Mouse (Mus musculus) heart, embryonic 13.5 days (tissue): ENCODE measurements around the gene Nyap1. TPM values are rescaled to one million over a fixed set of nuclear protein-coding genes. Genes with fewer than 3 reads are reported as not detected.

Experiments
- ATAC-seq: fragments of 200-750 bp; cut with Nextera tagmentation; 2 replicates; pipeline ENCODE4 v1.8.0; 2017; ENCODE audit warnings: moderate TSS enrichment; ENCODE audit not compliant: insufficient number of reproducible peaks, low FRiP score, low TSS enrichment; ENCODE audit errors: extremely low read depth
- H3K27ac ChIP-seq: fragments of 300-500 bp; sonication (generic); replicated peaks from 2 replicates; pipeline ENCODE4 v1.5.1; 2015; ENCODE audit warnings: moderate library complexity, mild to moderate bottlenecking, inconsistent platforms
- H3K27me3 ChIP-seq: fragments of 300-500 bp; sonication (generic); replicated peaks from 2 replicates; pipeline ENCODE4 v1.6.1; 2015; ENCODE audit warnings: mild to moderate bottlenecking, inconsistent platforms
- H3K36me3 ChIP-seq: fragments of 300-500 bp; sonication (generic); 2 replicates; pipeline ENCODE4 v1.6.1; 2015; ENCODE audit warnings: mild to moderate bottlenecking, inconsistent platforms
- H3K4me1 ChIP-seq: fragments of 300-500 bp; sonication (generic); 2 replicates; pipeline ENCODE4 v1.6.1; 2015; ENCODE audit warnings: inconsistent platforms
- H3K4me2 ChIP-seq: fragments of 300-500 bp; sonication (generic); 2 replicates; pipeline ENCODE4 v1.6.1; 2015; ENCODE audit warnings: inconsistent platforms, mild to moderate bottlenecking, moderate library complexity
- H3K4me3 ChIP-seq: fragments of 300-500 bp; sonication (generic); 2 replicates; pipeline ENCODE4 v1.5.1; 2015; ENCODE audit warnings: moderate library complexity, mild to moderate bottlenecking, inconsistent platforms
- H3K9ac ChIP-seq: fragments of 300-500 bp; sonication (generic); 2 replicates; pipeline ENCODE4 v1.6.1; 2015; ENCODE audit warnings: inconsistent platforms, mild to moderate bottlenecking, moderate library complexity
- H3K9me3 ChIP-seq: fragments of 300-500 bp; sonication (generic); 2 replicates; pipeline ENCODE4 v1.6.1; 2016; ENCODE audit warnings: inconsistent platforms
- WGBS: fragments of 180-500 bp; shearing (Covaris S2); methylation state at CpG from one replicate; pipeline ENCODE4 v1.1.7; 2015; ENCODE audit warnings: mixed read lengths; 5-methylcytosine and 5-hydroxymethylcytosine counted together
- polyA plus RNA-seq: library from polyadenylated mRNA; unstranded; fragments of >200 nt; fragmentation: Nextera tagmentation; extraction: Ambion mirVana; gene quantifications from 2 replicates; pipeline ENCODE4 v1.2.1, GENCODE M21; 2015

The Nyap1 gene
- polyA plus RNA-seq, 1 experiment from 2014 or later, result 1.5 TPM

GRCm38 (mm10) chr5:137764609-137765340 lies 23.4 kb upstream of the Nyap1 start:
- Histone ChIP-seq H3K4me3 (no peak overlapping the region), H3K4me2 (no peak overlapping the region), H3K4me1 (peaks cover 3% of the 10 kb centered on the region), H3K27ac (no peak overlapping the region), H3K36me3 (peaks cover 12% of the 10 kb centered on the region), H3K9me3 (no peaks in the 10 kb centered on the region), H3K27me3 (no peaks in the 10 kb centered on the region), H3K9ac (no peak overlapping the region)
- no peak for ATAC-seq
- 60% methylated on average over 9 of the region's 9 CpGs for WGBS

DNA sequence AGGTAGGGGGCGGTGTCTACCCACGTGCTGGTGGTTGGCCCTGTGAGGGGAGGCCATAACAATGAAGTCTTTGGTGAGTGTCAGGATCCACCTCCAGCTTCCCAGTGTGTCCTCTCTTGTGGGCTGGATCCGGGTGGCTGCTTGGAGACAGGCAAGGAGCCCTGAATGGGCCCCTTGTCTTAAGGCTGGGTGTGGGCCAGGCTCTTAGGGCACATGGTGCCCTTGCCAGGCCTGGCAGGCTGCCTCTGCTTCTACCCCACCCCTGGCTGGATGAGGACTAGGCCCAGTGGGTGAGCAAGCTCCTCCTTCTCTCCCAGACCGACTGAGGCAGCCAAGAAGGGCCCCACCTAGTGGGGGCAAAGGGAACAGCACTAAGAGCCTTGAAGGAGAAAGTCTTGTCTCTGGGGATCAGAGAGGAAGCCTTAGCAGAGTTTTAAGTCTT lies 18.6 kb upstream of the Nyap1 start:
- Histone ChIP-seq H3K9ac (peak overlapping the region; percentile 54), H3K4me2 (no peak overlapping the region), H3K36me3 (peaks cover 55% of the 10 kb centered on the region), H3K4me3 (no peak overlapping the region), H3K27ac (no peak overlapping the region), H3K9me3 (no peaks in the 10 kb centered on the region), H3K27me3 (no peaks in the 10 kb centered on the region), H3K4me1 (peaks cover 37% of the 10 kb centered on the region)
- ATAC-seq, result peak; percentile 26; the same call in 1 of the 2 replicates
- WGBS, result 36% methylated on average over 4 of the region's 4 CpGs

GRCm38 (mm10) chr5:137758921-137759534 lies 17.6 kb upstream of the Nyap1 start:
- Histone ChIP-seq H3K27me3 (no peaks in the 10 kb centered on the region), H3K4me3 (no peak overlapping the region), H3K4me2 (no peak overlapping the region), H3K27ac (no peak overlapping the region), H3K9me3 (no peaks in the 10 kb centered on the region), H3K9ac (no peak overlapping the region), H3K36me3 (peaks cover 61% of the 10 kb centered on the region), H3K4me1 (peaks cover 37% of the 10 kb centered on the region)
- no peak for ATAC-seq
- 88% methylated on average over 19 of the region's 19 CpGs for WGBS

DNA sequence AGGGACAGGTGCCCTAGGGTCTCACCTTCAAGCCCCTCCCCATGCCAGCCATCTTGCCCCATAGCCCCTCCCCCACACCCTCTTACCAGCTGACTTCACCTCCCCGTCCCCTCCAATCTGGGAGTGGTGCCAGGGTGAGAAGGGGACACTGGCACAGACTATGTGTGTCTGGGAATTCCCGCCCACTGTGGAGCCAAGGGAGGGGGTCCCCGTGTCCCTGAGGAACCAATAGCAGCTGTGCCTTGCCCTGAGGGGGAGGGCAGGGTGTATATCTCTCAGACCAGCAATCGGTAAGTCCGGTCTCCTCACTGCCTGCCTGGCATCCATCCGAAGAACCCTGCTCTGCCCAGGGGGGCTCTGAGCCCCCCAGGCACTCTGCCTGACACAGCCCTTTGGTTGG lies 16.5 kb upstream of the Nyap1 start:
- H3K27me3 ChIP-seq, result no peaks in the 10 kb centered on the region
- peaks cover 47% of the 10 kb centered on the region for H3K4me1 ChIP-seq
- peak overlapping the region; percentile 48; the same call in 1 of the 2 replicates for H3K9ac ChIP-seq
- 0 out of 2 replicates have a peak, but pooled peaks have one; percentile 26 for ATAC-seq
- H3K36me3 ChIP-seq, result peaks cover 71% of the 10 kb centered on the region
- 0 out of 2 replicates have a peak overlapping the region, but pooled peaks have one; percentile 64 for H3K27ac ChIP-seq
- 68% methylated on average over 6 of the region's 6 CpGs for WGBS
- no peak overlapping the region for H3K4me3 ChIP-seq
- H3K9me3 ChIP-seq, result no peaks in the 10 kb centered on the region
- no peak overlapping the region for H3K4me2 ChIP-seq

DNA sequence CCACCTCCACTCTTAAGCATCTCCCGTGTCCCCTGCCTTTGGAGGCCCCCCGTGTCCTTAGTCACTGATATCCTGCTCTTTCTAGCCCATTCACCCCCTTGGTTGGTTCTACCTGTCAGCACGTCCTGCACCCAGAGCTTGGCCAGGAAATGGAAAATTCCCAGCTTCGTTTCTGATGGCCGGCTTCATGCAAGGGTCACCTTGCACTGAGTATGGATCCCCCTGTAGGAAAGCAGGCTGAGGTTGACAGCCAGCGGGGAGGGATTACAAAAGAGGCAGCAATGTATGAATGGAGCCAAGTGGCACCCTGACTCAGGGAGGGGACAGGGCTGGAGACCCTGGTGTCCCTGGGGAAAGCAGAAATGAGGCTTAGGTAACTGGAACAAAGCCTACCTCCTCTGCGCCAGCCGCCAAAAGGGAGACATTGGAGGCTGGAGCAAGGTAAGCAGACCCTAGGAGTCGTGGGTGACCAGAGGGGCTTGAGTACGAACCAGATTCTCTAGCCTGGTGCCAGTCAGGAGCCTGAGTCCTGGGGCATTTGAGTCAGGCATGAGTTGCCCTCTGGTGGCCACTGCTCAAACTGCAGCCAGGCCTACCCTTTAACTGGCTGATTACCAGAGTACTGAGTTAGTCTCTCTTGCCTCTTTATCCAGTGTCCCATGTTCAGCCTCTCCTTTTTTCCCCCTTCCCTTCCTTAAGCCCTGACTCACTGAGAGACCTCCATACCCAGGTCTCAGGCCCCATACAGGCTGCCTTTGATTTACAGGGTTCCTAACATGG lies 15.7 kb upstream of the Nyap1 start:
- ATAC-seq, result 0 out of 2 replicates have a peak, but pooled peaks have one; percentile 14
- peak overlapping the region; percentile 64 for H3K27ac ChIP-seq
- H3K36me3 ChIP-seq, result peaks cover 72% of the 10 kb centered on the region
- H3K4me1 ChIP-seq, result peaks cover 56% of the 10 kb centered on the region
- H3K4me2 ChIP-seq, result 0 out of 2 replicates have a peak overlapping the region, but pooled peaks have one; percentile 11
- 31% methylated on average over 10 of the region's 10 CpGs for WGBS
- H3K4me3 ChIP-seq, result no peak overlapping the region
- H3K27me3 ChIP-seq, result no peaks in the 10 kb centered on the region
- no peaks in the 10 kb centered on the region for H3K9me3 ChIP-seq
- H3K9ac ChIP-seq, result peak overlapping the region; percentile 66

DNA sequence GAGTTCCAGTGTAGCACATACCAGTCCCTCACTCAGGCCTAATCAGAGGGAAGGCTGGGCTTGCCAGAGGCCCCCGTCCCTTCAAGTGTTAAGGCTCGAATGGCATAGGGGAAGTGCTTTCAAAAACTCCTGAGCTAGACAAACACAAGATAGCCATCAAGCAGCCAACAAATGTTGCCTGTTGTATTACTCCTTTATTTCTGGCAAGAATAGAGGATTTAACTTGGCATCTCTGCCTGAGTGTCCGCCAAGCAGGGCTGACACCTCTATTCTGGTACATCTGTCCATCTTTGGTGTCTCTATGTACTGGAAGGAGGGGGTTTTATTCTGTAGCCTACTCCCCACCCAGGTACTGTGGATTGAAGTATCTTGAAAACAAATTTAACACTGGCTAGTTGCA lies 14.7 kb upstream of the Nyap1 start:
- Histone ChIP-seq H3K27ac (peak overlapping the region; percentile 64; the same call in 1 of the 2 replicates), H3K4me3 (no peak overlapping the region), H3K4me1 (peaks cover 65% of the 10 kb centered on the region), H3K4me2 (no peak overlapping the region), H3K36me3 (peaks cover 81% of the 10 kb centered on the region), H3K9me3 (no peaks in the 10 kb centered on the region), H3K9ac (no peak overlapping the region), H3K27me3 (no peaks in the 10 kb centered on the region)
- no peak for ATAC-seq
- 53% methylated on average over 3 of the region's 3 CpGs for WGBS

GRCm38 (mm10) chr5:137755425-137755824 lies 14.0 kb upstream of the Nyap1 start:
- Histone ChIP-seq H3K36me3 (peaks cover 88% of the 10 kb centered on the region), H3K27me3 (no peaks in the 10 kb centered on the region), H3K4me2 (no peak overlapping the region), H3K9ac (peak overlapping the region; percentile 58; the same call in 1 of the 2 replicates), H3K4me3 (no peak overlapping the region), H3K27ac (peak overlapping the region; percentile 44; the same call in 1 of the 2 replicates), H3K9me3 (no peaks in the 10 kb centered on the region), H3K4me1 (peaks cover 72% of the 10 kb centered on the region)
- WGBS, result 78% methylated on average over 5 of the region's 5 CpGs
- ATAC-seq, result no peak

DNA sequence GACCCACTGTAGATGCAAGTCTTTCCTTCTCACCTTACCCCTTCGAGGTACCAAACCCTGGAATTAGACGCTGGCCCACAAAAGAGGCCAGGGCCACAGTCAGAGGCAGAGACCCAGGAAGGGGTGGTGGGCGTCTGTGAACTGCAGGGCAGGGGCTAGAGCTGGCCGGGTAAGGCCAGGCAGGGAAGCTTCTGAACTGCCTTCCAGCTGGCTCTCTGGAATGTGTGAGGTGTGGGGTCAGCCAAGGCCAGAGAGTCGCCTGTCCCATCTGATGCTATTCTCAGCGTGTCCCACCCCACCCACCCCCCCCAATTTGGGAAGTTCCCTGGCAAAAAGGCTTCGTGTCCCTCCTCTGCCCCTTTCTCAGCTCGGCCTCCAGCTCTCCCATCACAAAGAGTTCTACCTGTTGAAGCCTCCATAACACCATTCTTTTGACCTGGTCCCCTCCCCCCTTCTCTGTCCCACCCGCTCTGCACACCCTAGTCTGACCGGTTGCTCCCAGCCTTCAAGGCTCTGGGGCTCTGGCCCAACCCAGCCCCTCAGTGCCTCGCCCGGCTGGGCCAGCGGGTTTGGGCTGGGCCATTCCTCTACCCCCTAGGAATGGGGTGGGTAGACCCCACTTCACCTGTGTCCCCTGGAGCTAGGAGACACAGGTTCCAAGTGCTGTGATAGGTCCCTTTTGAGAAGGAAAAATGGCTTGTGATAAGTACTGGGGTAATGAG lies 11.9 kb upstream of the Nyap1 start:
- Histone ChIP-seq H3K4me2 (peak overlapping the region; percentile 27), H3K27me3 (no peaks in the 10 kb centered on the region), H3K9me3 (no peaks in the 10 kb centered on the region), H3K9ac (peak overlapping the region; percentile 38), H3K4me3 (no peak overlapping the region), H3K4me1 (peaks cover 84% of the 10 kb centered on the region), H3K27ac (peak overlapping the region; percentile 55), H3K36me3 (peaks cover 80% of the 10 kb centered on the region)
- no peak for ATAC-seq
- 52% methylated on average over 13 of the region's 13 CpGs for WGBS

GRCm38 (mm10) chr5:137751988-137752387 lies 10.6 kb upstream of the Nyap1 start:
- ATAC-seq, result no peak
- 87% methylated on average over 6 of the region's 6 CpGs for WGBS
- H3K9ac ChIP-seq, result peak overlapping the region; percentile 24; the same call in 1 of the 2 replicates
- H3K4me2 ChIP-seq, result no peak overlapping the region
- H3K4me1 ChIP-seq, result peaks cover 81% of the 10 kb centered on the region
- no peak overlapping the region for H3K4me3 ChIP-seq
- H3K9me3 ChIP-seq, result no peaks in the 10 kb centered on the region
- H3K27ac ChIP-seq, result peak overlapping the region; percentile 82
- no peaks in the 10 kb centered on the region for H3K27me3 ChIP-seq
- H3K36me3 ChIP-seq, result peaks cover 69% of the 10 kb centered on the region

DNA sequence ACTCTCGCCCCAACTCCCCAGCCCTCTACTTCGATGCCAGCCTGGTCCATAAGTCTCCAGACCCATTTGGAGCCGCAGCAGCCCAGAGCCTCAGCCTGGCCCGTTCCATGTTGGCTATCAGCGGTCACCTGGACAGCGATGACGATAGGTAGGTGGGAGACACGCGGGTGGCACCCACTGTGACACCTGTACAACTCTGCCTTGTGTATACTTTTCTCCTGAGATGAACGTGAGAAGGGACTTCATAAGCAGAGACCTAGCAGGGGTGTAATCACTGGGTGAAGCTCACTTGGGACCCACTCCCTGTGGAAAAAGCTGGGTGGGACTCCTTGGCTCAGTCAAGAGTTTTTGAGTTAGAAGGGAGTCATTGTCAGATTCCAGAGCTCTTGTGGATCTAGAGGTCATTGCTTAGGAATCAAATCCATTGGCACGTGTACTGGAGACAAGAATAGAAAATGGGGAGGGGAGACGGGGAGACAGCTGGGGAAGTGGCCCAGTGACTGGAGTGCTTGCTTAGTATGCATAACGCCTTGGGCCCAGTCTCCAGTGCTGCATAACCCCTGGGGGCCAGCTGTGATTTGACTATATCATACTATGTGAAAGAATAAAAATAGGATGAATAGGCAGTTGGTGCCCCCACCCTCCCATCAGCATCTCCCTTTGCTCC lies 9.9 kb upstream of the Nyap1 start:
- H3K27ac ChIP-seq, result peak overlapping the region; percentile 82
- peaks cover 75% of the 10 kb centered on the region for H3K4me1 ChIP-seq
- no peaks in the 10 kb centered on the region for H3K9me3 ChIP-seq
- H3K36me3 ChIP-seq, result peaks cover 65% of the 10 kb centered on the region
- ATAC-seq, result no peak
- no peaks in the 10 kb centered on the region for H3K27me3 ChIP-seq
- no peak overlapping the region for H3K4me3 ChIP-seq
- 78% methylated on average over 13 of the region's 13 CpGs for WGBS
- peak overlapping the region; percentile 28; the same call in 1 of the 2 replicates for H3K4me2 ChIP-seq
- H3K9ac ChIP-seq, result peak overlapping the region; percentile 42
